Mouse (Mus musculus): ENCODE results near the gene Gmds. TPM values are rescaled to one million over a fixed set of nuclear protein-coding genes. Genes with fewer than 3 reads are reported as not detected.

Gmds gene
- polyA plus RNA-seq, 1 experiment, result 11.3 TPM

DNA sequence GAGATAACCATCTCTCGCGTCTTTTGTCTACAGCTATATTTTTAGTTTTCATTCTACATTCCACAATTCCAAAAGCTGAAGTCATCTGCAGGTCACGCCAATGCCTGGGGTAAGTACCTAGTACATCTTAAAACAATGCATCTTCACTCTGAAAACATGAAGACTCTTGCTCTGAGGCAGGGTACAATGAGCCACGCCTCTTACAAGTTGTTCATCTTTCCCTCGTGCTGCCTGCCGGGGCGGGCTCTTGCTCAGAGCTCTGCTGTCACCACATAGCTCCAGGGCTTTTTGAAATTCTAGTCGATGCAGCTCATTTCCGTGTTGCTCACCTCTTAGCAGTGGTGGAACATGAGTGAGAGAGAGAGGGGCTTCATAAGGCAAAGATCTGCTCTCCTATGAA is 475.1 kb downstream of the Gmds start:
- TF ChIP-seq POLR2A (IDR thresholded peaks at IDR 0.05; ENCODE audit: extremely low read depth, insufficient read depth, low read length) (no peak), CTCF (IDR thresholded peaks at IDR 0.05; ENCODE audit: extremely low read depth, insufficient read depth, low read length) (no peak)
- no peak overlapping the region for H3K27ac ChIP-seq (ENCODE audit: insufficient read depth, low read length)

GRCm38 (mm10) chr13:31860200-31860599 is 478.3 kb downstream of the Gmds start:
- Histone ChIP-seq H3K4me1 (ENCODE audit: control insufficient read depth, insufficient read depth, low read length) (no peaks in the 10 kb centered on the region), H3K27ac (ENCODE audit: insufficient read depth, low read length) (no peak overlapping the region), H3K4me3 (ENCODE audit: insufficient read depth, low read length) (no peak overlapping the region)
- TF ChIP-seq POLR2A (IDR thresholded peaks at IDR 0.05; ENCODE audit: extremely low read depth, insufficient read depth, low read length), result no peak
- no peak for TF ChIP-seq CTCF (IDR thresholded peaks at IDR 0.05; ENCODE audit: extremely low read depth, insufficient read depth, low read length)

More for the DNA sequence above, 475.1 kb downstream of the Gmds start:
- Histone ChIP-seq H3K4me3 (ENCODE audit: insufficient read depth, low read length) (no peak overlapping the region), H3K4me1 (ENCODE audit: control insufficient read depth, insufficient read depth, low read length) (no peaks in the 10 kb centered on the region)

DNA sequence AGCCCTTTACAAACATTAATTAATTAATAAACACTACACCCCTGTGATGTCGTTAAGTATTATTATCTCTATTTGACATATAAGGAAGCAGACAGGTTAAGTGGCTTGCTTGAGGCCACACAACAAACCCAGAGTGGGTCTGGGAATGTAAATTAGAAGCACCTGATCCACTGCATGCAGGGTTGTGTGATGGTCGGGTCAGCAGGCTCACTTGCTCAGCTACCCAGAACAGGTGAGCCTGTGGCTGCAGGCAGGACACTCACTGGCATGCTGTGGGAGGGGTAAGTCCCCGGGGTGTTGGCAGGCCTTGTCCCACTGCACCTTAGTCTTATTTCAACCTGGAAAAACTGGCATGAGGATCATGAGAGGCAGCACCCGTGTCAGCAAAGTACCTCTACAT is 484.5 kb downstream of the Gmds start:
- H3K27ac ChIP-seq (ENCODE audit: insufficient read depth, low read length), result no peak overlapping the region
- H3K4me3 ChIP-seq (ENCODE audit: insufficient read depth, low read length), result no peak overlapping the region
- H3K4me1 ChIP-seq (ENCODE audit: control insufficient read depth, insufficient read depth, low read length), result no peaks in the 10 kb centered on the region
- TF ChIP-seq CTCF (IDR thresholded peaks at IDR 0.05; ENCODE audit: extremely low read depth, insufficient read depth, low read length), result no peak
- no peak for TF ChIP-seq POLR2A (IDR thresholded peaks at IDR 0.05; ENCODE audit: extremely low read depth, insufficient read depth, low read length)

GRCm38 (mm10) chr13:31853564-31853963 is 485.0 kb downstream of the Gmds start:
- H3K4me3 ChIP-seq (ENCODE audit: insufficient read depth, low read length), result no peak overlapping the region
- H3K27ac ChIP-seq (ENCODE audit: insufficient read depth, low read length), result no peak overlapping the region
- H3K4me1 ChIP-seq (ENCODE audit: control insufficient read depth, insufficient read depth, low read length), result no peaks in the 10 kb centered on the region
- no peak for TF ChIP-seq CTCF (IDR thresholded peaks at IDR 0.05; ENCODE audit: extremely low read depth, insufficient read depth, low read length)

DNA sequence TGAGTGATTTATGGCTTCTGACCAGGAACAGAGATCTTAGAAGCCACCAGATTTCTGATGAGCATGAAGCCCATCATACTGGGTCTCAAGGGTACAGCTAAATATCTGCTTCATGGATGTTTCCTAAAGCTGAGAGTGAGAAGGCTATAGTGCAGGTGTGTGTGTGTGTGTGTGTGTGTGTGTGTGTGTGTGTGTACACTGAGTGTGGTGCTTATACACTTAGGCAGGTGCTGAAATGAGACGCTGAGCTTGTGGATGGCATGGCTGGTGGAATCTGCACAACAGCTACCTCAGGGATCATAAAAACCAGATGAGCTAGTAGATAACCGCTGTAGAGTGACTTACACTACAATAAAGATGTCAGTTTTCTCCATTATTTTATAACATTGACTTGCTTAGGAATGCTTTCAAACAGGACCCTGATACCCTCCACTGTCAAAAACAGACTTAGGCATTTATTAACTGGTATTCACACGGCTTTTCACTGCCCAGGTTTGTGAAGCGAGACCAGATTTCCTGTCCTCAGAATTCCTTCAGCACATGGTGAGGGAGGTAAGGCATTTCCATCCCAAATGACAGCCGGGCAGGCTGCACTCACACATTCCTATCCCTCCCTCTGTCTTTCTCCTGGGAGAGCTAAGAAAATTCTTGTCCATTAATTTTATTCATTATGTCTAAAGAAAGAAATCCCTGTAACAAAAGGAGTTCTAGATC is 489.1 kb downstream of the Gmds start:
- no peaks in the 10 kb centered on the region for H3K4me1 ChIP-seq (ENCODE audit: control insufficient read depth, insufficient read depth, low read length)
- H3K27ac ChIP-seq (ENCODE audit: insufficient read depth, low read length), result no peak overlapping the region
- no peak overlapping the region for H3K4me3 ChIP-seq (ENCODE audit: insufficient read depth, low read length)
- TF ChIP-seq POLR2A (IDR thresholded peaks at IDR 0.05; ENCODE audit: extremely low read depth, insufficient read depth, low read length), result no peak
- TF ChIP-seq CTCF (IDR thresholded peaks at IDR 0.05; ENCODE audit: extremely low read depth, insufficient read depth, low read length), result no peak

- no peak overlapping the region for H3K4me3 ChIP-seq (ENCODE audit: insufficient read depth, low read length)
- TF ChIP-seq POLR2A (IDR thresholded peaks at IDR 0.05; ENCODE audit: extremely low read depth, insufficient read depth, low read length) (no peak), CTCF (IDR thresholded peaks at IDR 0.05; ENCODE audit: extremely low read depth, insufficient read depth, low read length) (no peak)
- no peak overlapping the region for H3K27ac ChIP-seq (ENCODE audit: insufficient read depth, low read length)
- no peaks in the 10 kb centered on the region for H3K4me1 ChIP-seq (ENCODE audit: control insufficient read depth, insufficient read depth, low read length)
Observed at GRCm38 (mm10) chr13:31835802-31836201, 502.7 kb downstream of the Gmds start.

GRCm38 (mm10) chr13:31830332-31830731 is 508.2 kb downstream of the Gmds start:
- H3K4me1 ChIP-seq (ENCODE audit: control insufficient read depth, insufficient read depth, low read length), result no peaks in the 10 kb centered on the region
- H3K27ac ChIP-seq (ENCODE audit: insufficient read depth, low read length), result no peak overlapping the region
- TF ChIP-seq CTCF (IDR thresholded peaks at IDR 0.05; ENCODE audit: extremely low read depth, insufficient read depth, low read length), result no peak
- no peak overlapping the region for H3K4me3 ChIP-seq (ENCODE audit: insufficient read depth, low read length)

DNA sequence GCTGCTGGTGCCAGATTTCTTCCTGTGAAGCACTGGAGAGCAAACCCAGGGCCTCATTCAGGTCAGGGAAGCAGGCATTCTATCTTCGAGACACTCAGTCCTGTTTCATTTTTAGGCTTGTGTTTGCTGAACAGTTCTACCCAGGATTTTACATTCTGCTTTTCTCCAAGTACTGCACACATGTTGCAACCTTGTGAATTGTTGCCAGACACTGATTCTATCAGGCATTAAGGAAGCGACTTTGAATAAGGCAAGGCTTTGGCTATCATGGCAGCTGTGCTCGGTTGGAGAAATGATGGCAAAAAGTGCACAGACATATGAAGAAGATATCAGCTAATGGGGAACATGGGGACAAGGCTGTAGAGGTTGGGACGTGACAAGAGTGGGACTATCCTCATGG is 510.1 kb downstream of the Gmds start:
- H3K27ac ChIP-seq (ENCODE audit: insufficient read depth, low read length), result no peak overlapping the region
- TF ChIP-seq POLR2A (IDR thresholded peaks at IDR 0.05; ENCODE audit: extremely low read depth, insufficient read depth, low read length), result no peak
- no peak for TF ChIP-seq CTCF (IDR thresholded peaks at IDR 0.05; ENCODE audit: extremely low read depth, insufficient read depth, low read length)
- H3K4me1 ChIP-seq (ENCODE audit: control insufficient read depth, insufficient read depth, low read length), result no peaks in the 10 kb centered on the region
- no peak overlapping the region for H3K4me3 ChIP-seq (ENCODE audit: insufficient read depth, low read length)

DNA sequence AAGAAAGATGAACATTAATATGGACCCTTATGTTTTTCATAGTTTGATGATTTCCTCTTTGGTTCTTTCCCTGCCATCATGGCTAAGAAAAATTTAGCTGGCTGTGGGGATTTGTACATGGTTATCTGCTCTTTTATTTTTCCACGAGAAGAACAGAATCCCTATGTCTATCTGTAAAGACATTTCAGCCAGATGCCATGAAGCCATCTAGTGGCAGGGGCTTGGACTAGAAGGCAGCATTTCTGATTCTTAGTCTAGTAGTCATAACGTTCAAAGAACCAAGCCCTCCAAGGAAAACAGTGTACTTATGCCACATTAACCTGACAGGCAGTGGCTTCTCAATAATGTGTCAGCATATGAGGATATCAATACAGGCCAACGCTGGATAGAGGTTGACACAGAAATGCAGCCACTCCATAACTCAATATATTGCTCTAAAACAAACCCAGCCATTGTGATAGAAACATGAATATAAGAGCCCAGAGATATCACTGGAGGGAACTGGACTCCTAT is 510.7 kb downstream of the Gmds start:
- no peak for TF ChIP-seq CTCF (IDR thresholded peaks at IDR 0.05; ENCODE audit: extremely low read depth, insufficient read depth, low read length)
- no peak for TF ChIP-seq POLR2A (IDR thresholded peaks at IDR 0.05; ENCODE audit: extremely low read depth, insufficient read depth, low read length)

GRCm38 (mm10) chr13:31827160-31827559 is 511.4 kb downstream of the Gmds start:
- Histone ChIP-seq H3K4me1 (ENCODE audit: control insufficient read depth, insufficient read depth, low read length) (no peaks in the 10 kb centered on the region), H3K27ac (ENCODE audit: insufficient read depth, low read length) (no peak overlapping the region), H3K4me3 (ENCODE audit: insufficient read depth, low read length) (no peak overlapping the region)
- TF ChIP-seq POLR2A (IDR thresholded peaks at IDR 0.05; ENCODE audit: extremely low read depth, insufficient read depth, low read length), result no peak
- TF ChIP-seq CTCF (IDR thresholded peaks at IDR 0.05; ENCODE audit: extremely low read depth, insufficient read depth, low read length), result no peak

More for the DNA sequence above, 510.7 kb downstream of the Gmds start:
- H3K27ac ChIP-seq (ENCODE audit: insufficient read depth, low read length), result no peak overlapping the region
- H3K4me1 ChIP-seq (ENCODE audit: control insufficient read depth, insufficient read depth, low read length), result no peaks in the 10 kb centered on the region
- no peak overlapping the region for H3K4me3 ChIP-seq (ENCODE audit: insufficient read depth, low read length)
